Mouse (Mus musculus) CD4-positive helper T cell, adult 2 months (primary cell): ENCODE measurements around the gene Vmn2r37.
"Not testable (repeated sequence)": the region's sequence is repeated elsewhere in the genome, so short reads cannot be mapped to it uniquely, and the experiment has no call there.

Experiments
- DNase-seq: peaks from one replicate; pipeline ENCODE4 v3.0.0-alpha.2; 2012; ENCODE audit warnings: low read depth, missing footprints, low spot score

The Vmn2r37 gene

DNA sequence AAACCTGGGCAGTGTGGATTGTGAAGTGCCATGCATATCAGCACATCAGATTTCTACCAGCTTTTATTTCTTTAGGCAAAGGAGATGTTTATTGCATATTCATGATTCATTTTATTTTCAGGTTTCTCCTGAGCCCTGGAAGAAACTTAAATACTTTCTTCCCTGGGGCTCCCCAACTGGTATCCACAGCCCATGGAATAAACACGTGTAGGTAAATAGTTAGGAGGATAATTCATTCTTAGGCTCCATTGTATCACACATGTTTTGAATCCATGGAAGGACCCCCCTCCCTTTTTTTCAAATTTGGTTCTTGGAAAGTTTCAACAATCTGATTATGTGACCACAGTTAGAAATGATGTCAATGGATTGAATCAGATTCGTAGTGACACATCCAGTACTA lies at the start of gene Vmn2r37:
Gene Vmn2r37, minus strand, starts transcription at position 101 of the 400 bp plus-strand sequence.
- DNase-seq = not testable (repeated sequence)
